Comparison of ENCODE assay signal across 12 mouse cellular contexts in the genomic region with DNA sequence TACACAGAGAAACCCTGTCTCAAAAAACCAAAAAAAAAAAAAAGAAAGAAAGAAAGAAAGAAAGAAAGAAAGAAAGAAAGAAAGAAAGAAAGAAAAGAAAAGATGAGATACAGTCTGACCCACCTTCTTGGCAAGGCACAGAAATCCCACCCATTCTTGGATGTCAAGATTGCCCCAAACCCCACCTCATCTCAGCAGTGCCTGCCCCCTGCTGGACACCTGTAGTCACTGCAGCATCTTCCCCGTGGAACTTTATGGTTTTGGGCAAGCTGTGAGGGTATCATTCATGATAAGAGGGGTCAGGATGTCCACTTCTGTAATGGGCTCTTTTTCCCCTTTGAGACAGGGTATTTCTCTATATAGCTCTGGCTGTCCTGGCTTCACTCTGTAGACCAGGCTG. TPM values are rescaled to one million over a fixed set of nuclear protein-coding genes. Genes with fewer than 3 reads are reported as not detected.
DNase-seq lines count a peak whose midpoint lies in the region; ATAC-seq and TF ChIP-seq lines count a peak whose summit lies in the region.
"Had no signal": no experiment of that assay in that cellular context is flagged by ENCODE, and none has a peak within 500 bp of the region (broad histone marks: within the 10 kb centered on the region; RNA-seq: fewer than 3 reads in every experiment).

No protein-coding gene starts in this region.

- no peak overlapping the region for H3K4me3 ChIP-seq in kidney, postnatal 0 days (replicated peaks; ENCODE audit: low read depth, low read length)
- H3K4me3 ChIP-seq in bone marrow, adult 2 months (replicated peaks; ENCODE audit: control insufficient read depth, low read depth, low read length), result no peak overlapping the region
- H3K4me3 ChIP-seq in liver, postnatal 0 days (ENCODE audit: low read depth, low read length), result no peak overlapping the region
- no peak overlapping the region for H3K4me3 ChIP-seq in hindbrain, embryonic 13.5 days
- H3K4me3 ChIP-seq: neural tube, embryonic 12.5 days had no signal

- H3K4me1 ChIP-seq in kidney, postnatal 0 days (replicated peaks; ENCODE audit: insufficient read depth, low read length), result no peaks in the 10 kb centered on the region
- no peaks in the 10 kb centered on the region; the same call in 1 of the 2 replicates for H3K4me1 ChIP-seq in bone marrow, adult 2 months (ENCODE audit: control insufficient read depth, insufficient read depth, low read length)
- peaks cover 13% of the 10 kb centered on the region for H3K4me1 ChIP-seq in liver, postnatal 0 days (ENCODE audit: insufficient read depth)
- 0 out of 2 replicates have a peak, but pooled peaks cover 4% of the 10 kb centered on the region for H3K4me1 ChIP-seq in hindbrain, embryonic 13.5 days (replicated peaks)

- no peak overlapping the region for H3K9ac ChIP-seq in kidney, postnatal 0 days (ENCODE audit: low read depth, low read length)
- H3K9ac ChIP-seq in liver, postnatal 0 days (replicated peaks), result no peak overlapping the region
- H3K9ac ChIP-seq in hindbrain, embryonic 13.5 days, result no peak overlapping the region
- H3K9ac ChIP-seq: neural tube, embryonic 12.5 days had no signal

- no peak for TF ChIP-seq POLR2A in bone marrow, adult 2 months (IDR thresholded peaks at IDR 0.05; ENCODE audit: borderline replicate concordance, control insufficient read depth, low read depth, low read length)

- H3K36me3 ChIP-seq in kidney, postnatal 0 days (ENCODE audit: insufficient read depth, low read length), result peaks cover 2% of the 10 kb centered on the region; the same call in 1 of the 2 replicates
- H3K36me3 ChIP-seq in liver, postnatal 0 days (replicated peaks; ENCODE audit: insufficient read depth, low read length), result peaks cover 8% of the 10 kb centered on the region
- peaks cover 10% of the 10 kb centered on the region for H3K36me3 ChIP-seq in hindbrain, embryonic 13.5 days

- H3K9me3 ChIP-seq in kidney, postnatal 0 days (replicated peaks; ENCODE audit: low read length), result no peaks in the 10 kb centered on the region
- no peaks in the 10 kb centered on the region for H3K9me3 ChIP-seq in liver, postnatal 0 days (ENCODE audit: low read length)
- H3K9me3 ChIP-seq in hindbrain, embryonic 13.5 days, result no peaks in the 10 kb centered on the region
- H3K9me3 ChIP-seq: neural tube, embryonic 12.5 days had no signal

- DNase-seq in kidney, postnatal 0 days (ENCODE audit: low spot score), result no peak
- DNase-seq in kidney, adult 9 months, result no peak
- DNase-seq in CD4-positive helper T cell, adult 2 months (ENCODE audit: low read depth, low spot score), result peak; percentile 38
- no peak for DNase-seq in liver, postnatal 0 days
- DNase-seq in right cerebral cortex, postnatal 25 days, result no peak
- DNase-seq: heart, adult 11 months; kidney, postnatal 10 days had no signal

- TF ChIP-seq CTCF in kidney, postnatal 0 days (IDR thresholded peaks at IDR 0.05; ENCODE audit: low read depth), result peak; percentile 83
- TF ChIP-seq CTCF in bone marrow, adult 2 months (IDR thresholded peaks at IDR 0.05; ENCODE audit: control insufficient read depth, insufficient read depth, low read length), result peak; percentile 96
- TF ChIP-seq CTCF in liver, postnatal 0 days (IDR thresholded peaks at IDR 0.05; ENCODE audit: low read depth), result peak; percentile 92

- WGBS in kidney, postnatal 0 days, result 0% methylated on average over 1 of the region's 1 CpGs
- 0% methylated on average over 1 of the region's 1 CpGs for WGBS in bone marrow, adult 2 months
- WGBS in liver, postnatal 0 days (ENCODE audit: insufficient replicate concordance), result 10% methylated on average over 1 of the region's 1 CpGs
- 5% methylated on average over 1 of the region's 1 CpGs for WGBS in hindbrain, embryonic 13.5 days

- ATAC-seq in kidney, postnatal 0 days (replicated peaks; ENCODE audit: low FRiP score, low read depth), result no peak
- ATAC-seq in liver, postnatal 0 days, result no peak
- ATAC-seq in hindbrain, embryonic 13.5 days (ENCODE audit: low FRiP score), result no peak

- TF ChIP-seq EP300 in liver, postnatal 0 days (IDR thresholded peaks at IDR 0.05; ENCODE audit: low read depth), result no peak

- H3K27me3 ChIP-seq in kidney, postnatal 0 days (ENCODE audit: insufficient read depth, low read length), result no peaks in the 10 kb centered on the region
- no peaks in the 10 kb centered on the region for H3K27me3 ChIP-seq in liver, postnatal 0 days (ENCODE audit: insufficient read depth, low read length)
- peaks cover 32% of the 10 kb centered on the region for H3K27me3 ChIP-seq in hindbrain, embryonic 13.5 days

- H3K4me2 ChIP-seq in kidney, postnatal 0 days (ENCODE audit: low read length), result no peak overlapping the region
- H3K4me2 ChIP-seq in liver, postnatal 0 days (ENCODE audit: low read depth, low read length), result no peak overlapping the region
- H3K4me2 ChIP-seq in hindbrain, embryonic 13.5 days, result no peak overlapping the region
- H3K4me2 ChIP-seq: neural tube, embryonic 12.5 days had no signal

- no peak overlapping the region for H3K27ac ChIP-seq in kidney, postnatal 0 days
- H3K27ac ChIP-seq in bone marrow, adult 2 months (ENCODE audit: control insufficient read depth, insufficient read depth, low read depth, low read length, poor library complexity), result no peak overlapping the region
- H3K27ac ChIP-seq in liver, postnatal 0 days (ENCODE audit: low read depth), result no peak overlapping the region
- H3K27ac ChIP-seq in hindbrain, embryonic 13.5 days, result no peak overlapping the region
- H3K27ac ChIP-seq: neural tube, embryonic 12.5 days had no signal

RNA-seq across cellular contexts. Expression of a gene that starts 2.4 kb away (rescaled TPM):
- polyA plus RNA-seq in kidney, postnatal 0 days (2015; fragmentation: Nextera tagmentation; extraction: Ambion mirVana), result 11.2 and 13.3 TPM in 2 replicates
- not detected in 2 replicates for polyA plus RNA-seq in bone marrow, adult 2 months (2011; ENCODE audit: insufficient read depth, insufficient read length, low replicate concordance, missing spikeins)
- polyA plus RNA-seq in liver, postnatal 0 days (2015; fragmentation: Nextera tagmentation; extraction: Ambion mirVana), result 3.0 and 3.2 TPM in 2 replicates
- 0.05 and 0.12 TPM in 2 replicates for polyA plus RNA-seq in hindbrain, embryonic 13.5 days (2015; fragmentation: Nextera tagmentation; extraction: Ambion mirVana)

RNA-seq across cellular contexts. Expression of a gene that starts 8.9 kb away (rescaled TPM):
- not detected in 2 replicates for polyA plus RNA-seq in kidney, postnatal 0 days (2015; fragmentation: Nextera tagmentation; extraction: Ambion mirVana)
- not detected in 2 replicates for polyA plus RNA-seq in bone marrow, adult 2 months (2011; ENCODE audit: insufficient read depth, insufficient read length, low replicate concordance, missing spikeins)
- not detected in 2 replicates for polyA plus RNA-seq in liver, postnatal 0 days (2015; fragmentation: Nextera tagmentation; extraction: Ambion mirVana)
- not detected in 2 replicates for polyA plus RNA-seq in hindbrain, embryonic 13.5 days (2015; fragmentation: Nextera tagmentation; extraction: Ambion mirVana)
- polyA plus RNA-seq: embryonic facial prominence, embryonic 14.5 days; limb, embryonic 14.5 days; neural tube, embryonic 12.5 days had no signal

RNA-seq across cellular contexts. Expression of a gene that starts 9.4 kb away (rescaled TPM):
- polyA plus RNA-seq in kidney, postnatal 0 days (2015; fragmentation: Nextera tagmentation; extraction: Ambion mirVana), result 61.0 and 66.9 TPM in 2 replicates
- 35.8 and 48.1 TPM in 2 replicates for polyA plus RNA-seq in bone marrow, adult 2 months (2011; ENCODE audit: insufficient read depth, insufficient read length, low replicate concordance, missing spikeins)
- 28.8 and 29.1 TPM in 2 replicates for polyA plus RNA-seq in liver, postnatal 0 days (2015; fragmentation: Nextera tagmentation; extraction: Ambion mirVana)
- 73.5 and 78.7 TPM in 2 replicates for polyA plus RNA-seq in hindbrain, embryonic 13.5 days (2015; fragmentation: Nextera tagmentation; extraction: Ambion mirVana)

RNA-seq across cellular contexts. Expression of a gene that starts 26.0 kb away (rescaled TPM):
- 12.8 and 14.4 TPM in 2 replicates for polyA plus RNA-seq in kidney, postnatal 0 days (2015; fragmentation: Nextera tagmentation; extraction: Ambion mirVana)
- polyA plus RNA-seq in bone marrow, adult 2 months (2011; ENCODE audit: insufficient read depth, insufficient read length, low replicate concordance, missing spikeins), result 37.3 and 53.2 TPM in 2 replicates
- polyA plus RNA-seq in liver, postnatal 0 days (2015; fragmentation: Nextera tagmentation; extraction: Ambion mirVana), result 15.7 and 19.1 TPM in 2 replicates
- polyA plus RNA-seq in hindbrain, embryonic 13.5 days (2015; fragmentation: Nextera tagmentation; extraction: Ambion mirVana), result 13.2 and 13.4 TPM in 2 replicates

RNA-seq across cellular contexts. Expression of a gene that starts 41.8 kb away (rescaled TPM):
- 17.9 and 19.0 TPM in 2 replicates for polyA plus RNA-seq in kidney, postnatal 0 days (2015; fragmentation: Nextera tagmentation; extraction: Ambion mirVana)
- polyA plus RNA-seq in bone marrow, adult 2 months (2011; ENCODE audit: insufficient read depth, insufficient read length, low replicate concordance, missing spikeins), result 63.3 and 108 TPM in 2 replicates
- 5.6 and 6.4 TPM in 2 replicates for polyA plus RNA-seq in liver, postnatal 0 days (2015; fragmentation: Nextera tagmentation; extraction: Ambion mirVana)
- polyA plus RNA-seq in hindbrain, embryonic 13.5 days (2015; fragmentation: Nextera tagmentation; extraction: Ambion mirVana), result 24.7 and 27.3 TPM in 2 replicates
